Mouse (Mus musculus) liver, embryonic 13.5 days (tissue): Measurements from ENCODE around the gene Napepld. TPM values are rescaled to one million over a fixed set of nuclear protein-coding genes. Genes with fewer than 3 reads are reported as not detected.

Source experiments
- ATAC-seq: fragments of 200-750 bp; cut with Nextera tagmentation; 2 replicates; pipeline ENCODE4 v1.8.0; 2017; ENCODE audit warnings: low read depth, mild to moderate bottlenecking, moderate number of reproducible peaks, moderate library complexity
- DNase-seq: peaks from one replicate; pipeline ENCODE4 v3.0.0; 2022
- H3K27ac ChIP-seq: fragments of 300-500 bp; sonication (generic); 2 replicates; pipeline ENCODE4 v1.5.1; 2015; ENCODE audit warnings: moderate library complexity, mild to moderate bottlenecking, inconsistent platforms
- H3K27me3 ChIP-seq: fragments of 300-500 bp; sonication (generic); 2 replicates; pipeline ENCODE4 v1.6.1; 2015; ENCODE audit warnings: mild to moderate bottlenecking, inconsistent platforms
- H3K36me3 ChIP-seq: fragments of 300-500 bp; sonication (generic); 2 replicates; pipeline ENCODE4 v1.6.1; 2015; ENCODE audit warnings: mild to moderate bottlenecking, inconsistent platforms
- H3K4me1 ChIP-seq: fragments of 300-500 bp; sonication (generic); replicated peaks from 2 replicates; pipeline ENCODE4 v1.6.1; 2015; ENCODE audit warnings: inconsistent platforms
- H3K4me2 ChIP-seq: fragments of 300-500 bp; sonication (generic); 2 replicates; pipeline ENCODE4 v1.6.1; 2015; ENCODE audit warnings: inconsistent platforms, mild to moderate bottlenecking, moderate library complexity
- H3K4me3 ChIP-seq: fragments of 300-500 bp; sonication (generic); replicated peaks from 2 replicates; pipeline ENCODE4 v1.5.1; 2015; ENCODE audit warnings: mild to moderate bottlenecking, inconsistent platforms
- H3K9ac ChIP-seq: fragments of 300-500 bp; sonication (generic); 2 replicates; pipeline ENCODE4 v1.6.1; 2015; ENCODE audit warnings: mild to moderate bottlenecking, inconsistent platforms
- H3K9me3 ChIP-seq: fragments of 300-500 bp; sonication (generic); replicated peaks from 2 replicates; pipeline ENCODE4 v1.6.1; 2016; ENCODE audit warnings: inconsistent platforms
- WGBS: fragments of 180-500 bp; shearing (Covaris S2); methylation state at CpG from one replicate; pipeline ENCODE4 v1.1.7; 2015; ENCODE audit not compliant: insufficient replicate concordance; 5-methylcytosine and 5-hydroxymethylcytosine counted together
- polyA plus RNA-seq: library from polyadenylated mRNA; unstranded; fragments of >200 nt; fragmentation: Nextera tagmentation; extraction: Ambion mirVana; gene quantifications from 2 replicates; pipeline ENCODE4 v1.2.1, GENCODE M21; 2015

Napepld gene
- polyA plus RNA-seq, 1 experiment from 2014 or later: 1.2 TPM

DNA sequence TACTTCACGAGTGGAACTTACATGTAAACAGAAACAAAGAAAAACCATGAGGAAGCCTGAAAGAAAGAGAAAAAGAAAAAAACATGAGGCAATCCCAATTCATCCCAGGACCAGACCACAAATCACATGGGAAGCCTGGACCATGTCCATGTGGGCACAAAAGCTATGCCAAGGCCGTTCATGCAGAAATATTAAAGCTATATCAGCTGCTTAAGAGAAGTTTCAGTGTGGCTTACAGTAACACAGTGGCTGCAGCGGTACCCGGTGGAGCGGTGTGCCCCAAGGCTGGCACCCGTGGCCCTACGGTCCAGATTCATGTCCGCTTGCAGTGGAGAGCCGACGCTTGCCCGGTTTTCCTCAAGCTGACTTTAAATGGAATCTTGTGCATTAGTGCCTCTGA, 38.1 kb downstream of the Napepld start:
- DNase-seq (no peak), ATAC-seq (no peak)
- no peak overlapping the region for H3K4me2 ChIP-seq
- no peaks in the 10 kb centered on the region for H3K27me3 ChIP-seq
- H3K27ac ChIP-seq: no peak overlapping the region
- peaks cover 25% of the 10 kb centered on the region for H3K36me3 ChIP-seq
- no peak overlapping the region for H3K9ac ChIP-seq
- 86% methylated on average over 11 of the region's 11 CpGs for WGBS
- no peak overlapping the region for H3K4me3 ChIP-seq
- no peaks in the 10 kb centered on the region for H3K9me3 ChIP-seq
- H3K4me1 ChIP-seq: 0 out of 2 replicates have a peak, but pooled peaks cover 4% of the 10 kb centered on the region

DNA sequence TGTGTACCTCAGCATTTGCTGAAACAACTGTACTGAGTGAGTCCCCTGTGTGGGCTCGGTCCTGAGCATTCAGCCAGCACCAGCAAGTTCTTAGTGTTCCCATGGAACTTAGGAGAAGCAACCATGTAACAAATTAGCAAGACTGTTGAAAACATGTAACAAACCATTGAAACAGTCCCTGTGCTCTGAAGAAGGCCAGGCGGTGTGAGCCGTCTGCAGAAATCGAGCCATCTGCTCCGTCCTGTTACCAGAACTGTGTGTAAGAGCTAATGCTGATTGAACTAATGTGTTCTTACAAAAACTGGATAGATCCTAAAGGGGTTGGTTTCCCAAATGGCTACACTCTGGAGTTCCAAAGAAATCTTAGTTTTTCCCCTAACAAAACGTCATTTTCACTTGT, 40.3 kb downstream of the Napepld start:
- Histone ChIP-seq H3K4me1 (no peaks in the 10 kb centered on the region), H3K9ac (no peak overlapping the region), H3K9me3 (no peaks in the 10 kb centered on the region), H3K27ac (no peak overlapping the region), H3K27me3 (no peaks in the 10 kb centered on the region), H3K4me2 (no peak overlapping the region), H3K4me3 (no peak overlapping the region), H3K36me3 (peaks cover 32% of the 10 kb centered on the region)
- WGBS: 85% methylated on average over 6 of the region's 6 CpGs
- DNase-seq: no peak
- no peak for ATAC-seq

DNA sequence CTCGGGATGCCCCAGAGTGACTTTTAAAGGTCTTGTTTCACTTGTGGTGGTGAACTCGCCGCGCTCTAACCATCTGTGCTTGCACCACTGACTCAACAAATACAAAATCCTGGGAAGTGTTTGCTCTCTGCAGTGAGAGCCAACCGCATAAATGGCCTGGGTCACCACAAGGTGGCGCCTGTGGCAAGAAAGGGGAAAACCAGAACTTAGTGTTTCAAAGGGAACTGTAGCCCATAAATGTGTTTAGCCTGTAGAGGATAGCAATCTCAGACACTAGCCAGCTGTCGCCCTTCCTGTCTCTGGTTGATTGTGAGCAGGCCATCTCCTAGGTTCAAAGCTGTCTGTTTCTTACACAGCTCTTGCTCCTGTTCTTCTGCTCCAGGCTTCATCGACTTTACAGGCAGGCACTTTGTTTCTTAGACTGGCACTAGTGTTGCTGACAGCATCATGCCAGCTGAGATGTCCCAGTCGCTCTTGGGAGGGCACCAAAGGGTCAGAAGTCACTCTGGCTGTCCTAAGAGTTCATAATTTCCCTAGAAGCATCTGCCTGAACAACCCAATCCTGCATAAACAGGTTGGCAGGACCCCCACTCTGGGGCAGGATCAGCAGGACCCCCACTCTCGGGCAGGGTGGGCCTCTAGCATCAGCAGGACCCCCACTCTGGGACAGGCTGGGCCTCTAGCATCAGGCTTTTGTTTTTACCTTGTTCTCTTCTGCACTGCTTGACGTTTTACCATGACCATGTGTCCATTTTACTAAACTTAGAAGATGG, 42.4 kb downstream of the Napepld start:
- ATAC-seq (peak; percentile 61), DNase-seq (peak; percentile 49)
- H3K4me2 ChIP-seq: no peak overlapping the region
- WGBS: 44% methylated on average over 11 of the region's 11 CpGs
- no peaks in the 10 kb centered on the region for H3K27me3 ChIP-seq
- H3K36me3 ChIP-seq: peaks cover 37% of the 10 kb centered on the region
- H3K27ac ChIP-seq: no peak overlapping the region
- H3K9me3 ChIP-seq: no peaks in the 10 kb centered on the region
- H3K4me3 ChIP-seq: no peak overlapping the region
- H3K9ac ChIP-seq: no peak overlapping the region
- no peaks in the 10 kb centered on the region for H3K4me1 ChIP-seq

DNA sequence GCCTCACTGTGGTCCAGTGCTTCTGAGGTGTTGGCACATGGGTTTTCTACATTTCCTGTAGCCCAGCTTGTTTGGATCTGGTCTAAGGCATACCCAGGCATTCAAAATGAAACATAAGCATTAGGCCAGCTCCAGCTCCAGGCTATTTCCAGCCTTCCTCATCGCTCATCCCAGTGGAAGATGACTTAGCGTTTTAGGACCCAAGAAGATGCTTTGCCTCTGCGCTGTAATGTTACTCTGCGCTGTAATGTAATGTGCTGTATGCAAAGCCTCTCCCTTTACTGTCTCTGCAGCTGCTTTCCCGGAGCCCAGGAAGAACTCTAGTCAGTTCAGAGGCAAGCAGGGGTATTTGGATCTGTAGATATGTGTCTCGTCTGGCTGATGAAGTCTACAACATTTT, 43.2 kb downstream of the Napepld start:
- Histone ChIP-seq H3K27me3 (no peaks in the 10 kb centered on the region), H3K9me3 (no peaks in the 10 kb centered on the region), H3K9ac (no peak overlapping the region), H3K27ac (no peak overlapping the region), H3K4me2 (no peak overlapping the region), H3K4me3 (no peak overlapping the region), H3K4me1 (no peaks in the 10 kb centered on the region), H3K36me3 (peaks cover 42% of the 10 kb centered on the region)
- DNase-seq (no peak), ATAC-seq (no peak)
- WGBS: 82% methylated on average over 6 of the region's 6 CpGs

DNA sequence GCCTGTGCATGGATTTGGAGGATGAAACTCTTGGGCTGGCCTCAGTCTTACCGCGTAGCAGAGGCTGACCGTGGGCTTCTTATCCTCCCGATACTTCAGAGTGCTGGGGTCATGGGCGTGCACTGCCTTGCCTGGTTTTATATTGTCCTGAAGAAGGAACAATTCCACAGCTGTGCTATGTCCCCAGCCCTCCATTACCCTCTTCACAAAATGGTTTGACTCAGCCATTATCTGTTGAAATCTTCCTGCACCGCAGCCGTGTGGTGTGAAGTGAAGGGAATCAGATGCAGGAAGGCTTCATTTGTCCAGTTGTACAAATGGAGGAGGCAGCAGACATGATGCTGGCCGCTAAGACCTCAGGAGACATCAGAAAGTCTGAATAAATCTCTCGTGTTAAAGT, 44.3 kb downstream of the Napepld start:
- 83% methylated on average over 9 of the region's 9 CpGs for WGBS
- Histone ChIP-seq H3K36me3 (peaks cover 44% of the 10 kb centered on the region), H3K9ac (no peak overlapping the region), H3K27ac (no peak overlapping the region), H3K4me3 (no peak overlapping the region), H3K4me1 (no peaks in the 10 kb centered on the region), H3K27me3 (no peaks in the 10 kb centered on the region), H3K4me2 (no peak overlapping the region), H3K9me3 (no peaks in the 10 kb centered on the region)
- ATAC-seq (no peak), DNase-seq (no peak)

DNA sequence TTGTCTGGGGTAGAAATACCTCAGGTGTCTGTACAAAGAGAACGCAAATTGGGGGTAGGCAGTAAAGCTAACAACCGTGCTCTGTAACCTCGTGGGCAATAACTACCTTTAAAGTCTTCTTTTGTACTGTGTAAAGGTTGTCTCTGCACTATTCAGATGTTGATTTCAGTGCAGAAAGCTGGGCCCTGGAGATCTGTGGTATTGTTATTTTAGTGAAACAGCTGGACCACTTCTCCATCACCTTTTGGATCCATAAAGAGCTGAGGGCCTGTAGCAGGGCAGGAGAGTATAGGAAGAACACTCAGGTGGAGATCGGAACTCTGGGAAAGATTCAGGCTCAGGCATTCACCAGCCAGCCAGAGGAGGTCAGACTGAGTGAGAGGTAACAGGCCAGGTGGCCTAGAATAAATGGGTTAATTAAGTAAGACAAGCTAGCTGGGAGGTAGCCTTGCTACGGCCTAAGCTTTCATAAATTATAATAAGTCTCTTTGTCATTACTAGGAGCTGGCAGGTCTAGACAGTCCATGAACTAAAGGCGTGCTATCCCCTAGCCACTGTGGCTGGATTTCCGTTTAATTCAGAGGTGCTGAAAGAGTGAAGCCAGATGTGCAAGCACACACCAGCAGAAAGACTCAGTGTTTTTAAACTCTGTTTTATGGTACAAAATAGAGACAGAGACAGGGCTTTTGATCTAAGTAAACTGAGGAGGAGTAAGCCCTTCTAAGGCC, 49.1 kb downstream of the Napepld start:
- Histone ChIP-seq H3K27me3 (no peaks in the 10 kb centered on the region), H3K4me3 (no peak overlapping the region), H3K27ac (no peak overlapping the region), H3K9ac (no peak overlapping the region), H3K4me1 (peaks cover under 1% of the 10 kb centered on the region; the same call in 1 of the 2 replicates), H3K9me3 (no peaks in the 10 kb centered on the region), H3K36me3 (peaks cover 52% of the 10 kb centered on the region), H3K4me2 (no peak overlapping the region)
- DNase-seq (no peak), ATAC-seq (no peak)
- 77% methylated on average over 7 of the region's 7 CpGs for WGBS

DNA sequence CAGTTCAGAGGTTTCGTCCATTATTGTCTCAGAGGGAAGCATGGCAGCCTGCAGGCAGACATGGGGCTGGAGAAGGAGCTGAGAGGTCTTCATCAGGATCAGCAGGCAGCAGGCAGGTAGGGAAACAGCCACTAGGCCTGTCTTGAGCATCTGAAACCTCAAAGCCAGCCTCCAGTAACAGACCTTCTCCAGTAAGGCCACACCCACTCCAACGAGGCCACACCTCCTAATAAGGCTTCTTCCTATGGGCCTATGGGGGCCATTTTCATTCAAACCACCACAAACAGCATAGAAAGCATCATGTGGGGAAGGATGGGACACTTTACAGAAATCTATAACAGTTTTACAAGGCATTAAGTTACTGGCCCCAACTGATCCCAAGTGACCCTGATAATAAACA, 50.5 kb downstream of the Napepld start:
- Histone ChIP-seq H3K9ac (no peak overlapping the region), H3K4me3 (no peak overlapping the region), H3K27ac (no peak overlapping the region), H3K4me1 (peaks cover 13% of the 10 kb centered on the region), H3K9me3 (no peaks in the 10 kb centered on the region), H3K36me3 (peaks cover 48% of the 10 kb centered on the region), H3K4me2 (no peak overlapping the region), H3K27me3 (no peaks in the 10 kb centered on the region)
- DNase-seq (no peak), ATAC-seq (no peak)
- WGBS: 64% methylated on average over 2 of the region's 2 CpGs

DNA sequence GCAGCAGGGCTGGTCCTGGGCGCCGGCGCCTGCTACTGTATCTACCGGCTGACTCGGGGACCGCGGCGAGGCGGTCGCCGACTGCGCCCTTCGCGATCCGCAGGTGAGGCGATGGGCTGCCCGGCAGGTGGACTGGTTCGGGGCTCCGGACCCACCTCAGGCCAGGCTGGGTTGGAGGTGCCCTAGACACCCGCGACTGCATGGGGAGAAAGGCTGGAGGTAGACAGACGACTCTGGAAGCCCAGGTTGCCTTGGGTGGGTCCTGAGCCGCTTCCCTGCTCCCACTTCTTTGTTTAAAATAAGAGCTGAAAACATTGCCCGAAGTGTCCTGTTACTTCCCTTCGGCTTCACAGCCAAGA, 55.1 kb downstream of the Napepld start:
- Histone ChIP-seq H3K27ac (peak overlapping the region; percentile 83), H3K27me3 (peaks cover 19% of the 10 kb centered on the region), H3K9ac (peak overlapping the region; percentile 83), H3K4me2 (peak overlapping the region; percentile 91), H3K36me3 (peaks cover 26% of the 10 kb centered on the region), H3K9me3 (no peaks in the 10 kb centered on the region), H3K4me1 (peaks cover 31% of the 10 kb centered on the region), H3K4me3 (peak overlapping the region; percentile 80)
- DNase-seq (no peak), ATAC-seq (no peak)
- 0% methylated on average over 25 of the region's 25 CpGs for WGBS

DNA sequence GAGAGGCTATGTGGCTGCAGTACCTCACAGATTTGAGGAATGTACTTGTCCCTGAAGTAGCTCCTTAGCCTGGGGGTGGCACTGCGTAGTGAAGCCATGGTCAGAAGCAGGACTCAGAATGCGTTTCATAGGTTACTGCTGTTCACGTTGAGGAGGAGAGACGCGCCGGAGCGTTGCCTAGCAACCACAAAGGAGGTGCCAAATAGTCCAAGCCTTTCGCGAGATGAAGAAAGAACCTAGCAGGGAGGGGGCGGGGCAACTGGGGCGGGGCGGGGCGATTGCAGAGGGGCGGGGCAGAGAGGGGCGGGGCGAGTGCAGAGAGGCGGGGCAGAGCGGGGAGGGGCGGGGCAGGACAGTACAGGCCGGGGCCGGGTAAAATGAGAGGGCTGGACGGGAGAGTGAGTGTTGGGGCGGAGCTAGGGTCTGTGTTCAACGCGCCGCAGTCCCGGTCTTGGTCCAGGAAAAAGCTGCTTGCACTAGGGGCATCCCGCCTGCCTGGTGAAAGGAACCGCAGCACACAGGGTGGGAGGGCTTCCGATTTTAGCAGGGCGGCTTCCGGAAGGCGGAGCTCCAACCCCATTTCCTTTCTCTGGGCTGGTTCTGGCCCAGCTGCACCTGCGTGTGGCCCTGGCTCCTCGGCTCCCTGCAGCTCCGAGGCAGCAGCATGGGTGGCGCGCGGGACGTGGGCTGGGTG, 55.6 kb downstream of the Napepld start, which contains the start of the genes Fbxl13 and Armc10:
Gene Fbxl13, minus strand, starts transcription at position 196 of the 694 bp plus-strand sequence.
Gene Armc10, plus strand, starts transcription at position 375 of the 694 bp plus-strand sequence.
- peak within 1 kb of the TSS; percentile 80 for H3K4me3 ChIP-seq
- under 1% methylated on average over 40 of the region's 40 CpGs for WGBS
- peak; percentile 96 for ATAC-seq
- peak; percentile 77 for DNase-seq
- peak within 1 kb of the TSS; percentile 91 for H3K4me2 ChIP-seq
- H3K9me3 ChIP-seq: no peaks in the 10 kb centered on the region
- peaks cover 19% of the 10 kb centered on the region for H3K27me3 ChIP-seq
- H3K36me3 ChIP-seq: peaks cover 21% of the 10 kb centered on the region
- H3K9ac ChIP-seq: peak within 1 kb of the TSS; percentile 83
- peaks cover 31% of the 10 kb centered on the region for H3K4me1 ChIP-seq
- peak within 1 kb of the TSS; percentile 83 for H3K27ac ChIP-seq

DNA sequence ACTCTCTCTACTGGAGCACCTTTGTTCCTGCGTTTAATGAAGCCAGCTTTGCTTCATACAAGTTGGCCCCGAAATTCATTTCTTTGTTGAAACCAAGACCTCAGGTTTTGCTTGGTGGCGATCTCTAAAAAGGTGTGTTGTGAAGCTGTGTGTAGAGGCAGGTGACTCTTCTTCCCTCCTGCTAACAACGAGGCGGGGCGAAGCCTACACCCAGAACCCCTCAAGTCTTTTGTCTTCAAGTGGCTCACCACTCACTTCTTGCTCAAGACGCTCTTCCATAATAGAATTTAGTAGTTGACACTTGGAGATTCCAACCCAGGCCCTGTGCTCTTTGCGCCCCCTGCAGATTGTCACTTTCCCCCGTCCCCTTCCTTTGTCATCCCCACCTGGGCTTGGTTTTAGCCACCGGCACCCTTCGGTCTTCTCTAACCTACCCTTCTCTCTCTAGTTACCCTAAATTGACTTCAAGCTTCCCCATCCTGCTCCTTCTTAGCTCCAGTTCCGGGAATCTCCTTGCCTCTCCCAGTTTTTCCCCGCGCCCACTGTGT, 56.2 kb downstream of the Napepld start:
- 15% methylated on average over 14 of the region's 14 CpGs for WGBS
- Histone ChIP-seq H3K4me1 (peaks cover 31% of the 10 kb centered on the region), H3K4me3 (peak overlapping the region; percentile 80), H3K36me3 (peaks cover 15% of the 10 kb centered on the region), H3K9me3 (no peaks in the 10 kb centered on the region), H3K4me2 (peak overlapping the region; percentile 91), H3K9ac (no peak overlapping the region), H3K27ac (no peak overlapping the region), H3K27me3 (peaks cover 19% of the 10 kb centered on the region)
- ATAC-seq (no peak), DNase-seq (no peak)

DNA sequence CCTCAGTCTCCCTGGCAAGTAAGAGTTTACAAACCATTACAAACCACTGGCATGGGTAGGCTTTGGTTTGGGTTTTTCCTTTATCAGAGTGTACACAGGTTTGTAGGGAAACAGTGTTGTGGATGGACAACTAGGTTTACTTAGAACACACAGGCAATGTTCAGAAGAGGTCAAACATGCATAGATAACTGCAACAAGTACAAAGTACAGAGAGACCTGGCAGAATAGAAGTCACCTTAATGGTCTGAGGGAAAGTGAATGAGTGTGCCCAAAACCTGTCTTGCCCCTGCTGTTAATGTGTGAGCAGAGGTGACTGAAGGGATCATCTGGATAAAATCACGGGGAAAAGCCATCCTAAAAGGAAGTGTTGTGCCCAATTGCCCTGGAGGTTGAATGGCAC, 57.6 kb downstream of the Napepld start:
- WGBS: 22% methylated on average over 1 of the region's 1 CpGs
- H3K27me3 ChIP-seq: peaks cover 19% of the 10 kb centered on the region
- H3K4me2 ChIP-seq: no peak overlapping the region
- DNase-seq: no peak
- H3K27ac ChIP-seq: no peak overlapping the region
- H3K4me1 ChIP-seq: peaks cover 31% of the 10 kb centered on the region
- H3K9ac ChIP-seq: no peak overlapping the region
- ATAC-seq: no peak
- no peaks in the 10 kb centered on the region for H3K9me3 ChIP-seq
- no peak overlapping the region for H3K4me3 ChIP-seq
- H3K36me3 ChIP-seq: peaks cover 2% of the 10 kb centered on the region
